Mouse (Mus musculus) frontal cortex, postnatal 10 days (tissue): Measurements from ENCODE around the gene Egln3.

Experiments used
- DNase-seq, 2 experiments: peaks; one replicate each; pipeline ENCODE4 v3.0.0; 2022; ENCODE audit warnings: low spot score in 2 of 2, mixed read lengths in 1 of 2

The Egln3 gene

GRCm38 (mm10) chr12:54162637-54163131 is 41.0 kb downstream of the Egln3 start:
- no peak for DNase-seq

- DNase-seq: no peak
These were observed 42.0 kb downstream of the Egln3 start for GRCm38 (mm10) chr12:54161468-54162202.

- DNase-seq: no peak
These were observed 43.4 kb downstream of the Egln3 start for GRCm38 (mm10) chr12:54160279-54160678.

DNA sequence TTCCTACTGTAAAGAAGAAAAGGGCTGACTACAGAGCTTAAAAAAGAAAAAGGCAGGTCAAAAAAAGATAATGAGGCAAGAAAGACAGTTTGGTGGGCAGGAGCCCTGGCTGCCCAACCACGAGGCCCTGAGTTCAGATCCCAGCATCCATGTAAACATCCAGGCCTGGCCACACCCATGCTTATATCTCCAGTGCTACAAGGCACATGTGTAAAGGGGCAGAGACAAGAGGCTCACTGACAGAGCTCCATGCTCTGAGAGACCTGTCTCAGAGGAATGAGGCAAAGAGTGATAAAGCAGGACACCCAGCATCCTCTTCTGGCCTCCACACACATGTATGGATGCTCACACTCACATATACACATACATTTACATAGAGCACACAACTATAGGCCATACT is 48.9 kb downstream of the Egln3 start:
- DNase-seq: no peak

DNA sequence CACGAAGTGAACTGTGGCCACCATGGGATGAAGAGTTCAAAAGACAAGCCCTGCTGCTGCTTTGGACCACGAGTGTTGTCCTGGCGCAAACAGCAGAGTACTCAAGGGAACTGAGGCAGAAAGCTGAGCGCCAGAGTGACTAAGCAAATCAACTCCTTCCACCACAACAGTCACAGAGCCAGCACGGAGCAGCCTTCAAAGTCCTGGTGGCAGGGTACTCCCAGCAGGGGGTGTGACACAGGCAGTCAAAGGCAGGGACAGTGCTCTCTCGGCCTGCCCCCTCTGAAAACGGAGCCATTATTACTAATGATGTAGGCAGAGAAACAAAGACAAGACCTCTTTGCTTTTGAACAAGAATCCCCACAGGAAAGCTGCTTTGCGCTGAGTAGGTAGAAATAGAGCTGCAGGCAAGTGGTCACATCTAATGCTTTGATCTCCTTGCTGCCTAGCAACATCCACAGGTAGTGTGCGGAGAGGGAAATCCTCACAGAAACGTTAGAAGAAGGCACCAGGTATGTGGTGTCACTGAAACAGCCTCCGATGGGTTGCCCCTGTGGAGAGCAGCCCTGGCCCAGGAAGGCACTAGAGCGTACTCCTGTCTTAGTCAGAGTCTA is 56.6 kb downstream of the Egln3 start:
- DNase-seq: no peak
